Mouse (Mus musculus) ES-E14 (cell line): ENCODE results near the gene Krt8. TPM values are rescaled to one million over a fixed set of nuclear protein-coding genes. Genes with fewer than 3 reads are reported as not detected.

Experiments used
- DNase-seq: peaks from one replicate; pipeline ENCODE4 v3.0.0-alpha.2; 2013; ENCODE audit warnings: low read depth, low spot score
- H3K27ac ChIP-seq: 2 replicates; pipeline ENCODE4 v1.5.1; 2012; ENCODE audit warnings: low read depth, mild to moderate bottlenecking, low read length, moderate library complexity, mixed read lengths; ENCODE audit not compliant: poor library complexity, insufficient read depth, severe bottlenecking
- H3K36me3 ChIP-seq: 2 replicates; pipeline ENCODE4 v1.6.1; 2012; ENCODE audit warnings: mild to moderate bottlenecking, low read length, moderate library complexity, mixed read lengths; ENCODE audit not compliant: control insufficient read depth, poor library complexity, insufficient read depth, severe bottlenecking
- H3K4me1 ChIP-seq, 2 experiments: fragments of 150-350 bp in 1 of 2; sonication (generic) in 1 of 2; 2 replicates each; pipeline ENCODE4 v1.6.1; 2012; ENCODE audit warnings: low read length in 2 of 2, mild to moderate bottlenecking in 1 of 2, mixed read lengths in 1 of 2; ENCODE audit not compliant: control insufficient read depth in 2 of 2, insufficient read depth in 2 of 2, poor library complexity in 1 of 2
- H3K4me3 ChIP-seq, 2 experiments: fragments of 150-350 bp in 1 of 2; sonication (generic) in 1 of 2; 2 replicates each; pipeline ENCODE4 v1.5.1; 2012; ENCODE audit warnings: low read length in 2 of 2, low read depth in 1 of 2, mild to moderate bottlenecking in 1 of 2, mixed read lengths in 1 of 2; ENCODE audit not compliant: insufficient read depth in 1 of 2, poor library complexity in 1 of 2, severe bottlenecking in 1 of 2
- H3K9ac ChIP-seq: 2 replicates; pipeline ENCODE4 v1.6.1; 2012; ENCODE audit warnings: low read depth, mild to moderate bottlenecking, low read length, mixed read lengths; ENCODE audit not compliant: poor library complexity, insufficient read depth, severe bottlenecking
- H3K9me3 ChIP-seq: fragments of 150-350 bp; sonication (generic); 2 replicates; pipeline ENCODE4 v1.6.1; 2012; ENCODE audit warnings: low read depth, mild to moderate bottlenecking, low read length; ENCODE audit not compliant: control insufficient read depth, insufficient read depth
- CHD2 ChIP-seq: IDR thresholded peaks from 2 replicates; pipeline ENCODE4 v1.6.1; 2014; ENCODE audit warnings: mild to moderate bottlenecking, low read depth, low read length, inconsistent platforms
- HCFC1 ChIP-seq: IDR thresholded peaks from 2 replicates; pipeline ENCODE4 v1.6.1; 2012; ENCODE audit warnings: low read length, inconsistent platforms, borderline replicate concordance; ENCODE audit not compliant: insufficient read depth
- MAFK ChIP-seq: IDR thresholded peaks from 2 replicates; pipeline ENCODE4 v1.6.1; 2014; ENCODE audit warnings: mild to moderate bottlenecking, low read depth, low read length, inconsistent platforms; ENCODE audit not compliant: insufficient read depth
- ZC3H11A ChIP-seq: IDR thresholded peaks from 2 replicates; pipeline ENCODE4 v1.6.1; 2012; ENCODE audit warnings: low read depth, mild to moderate bottlenecking, inconsistent platforms, low read length, borderline replicate concordance
- ZNF384 ChIP-seq: IDR thresholded peaks from 2 replicates; pipeline ENCODE4 v1.6.1; 2012; ENCODE audit warnings: low read depth, low read length, inconsistent platforms
- in situ Hi-C, 2 experiments: fragments of 600-800 bp; cut with MboI; formaldehyde crosslinking; loops; one replicate each; pipeline ENCODE4 v1.15.1; 2025; ENCODE audit warnings: low sequenced_read_pairs in 2 of 2, inconsistent platforms in 1 of 2; ENCODE audit not compliant: unreplicated experiment in 2 of 2
- total RNA-seq: library from RNA; depleted of rRNA; stranded (reverse); fragments of 300-350 nt; gene quantifications from 2 replicates; pipeline ENCODE4 v1.2.3, GENCODE M21; 2012; rRNA removed

Krt8 gene
- total RNA-seq, 1 experiment: 451 TPM

- Histone ChIP-seq H3K9me3 (no peaks in the 10 kb centered on the region), H3K4me1 (no peaks in the 10 kb centered on the region), H3K36me3 (no peaks in the 10 kb centered on the region), H3K27ac (no peak within 1 kb of the TSS), H3K4me3 (no peak within 1 kb of the TSS), H3K9ac (no peak within 1 kb of the TSS)
- DNase-seq: no peak
- in situ Hi-C loops: no loop called here
- TF ChIP-seq HCFC1 (no peak), MAFK (no peak), ZNF384 (no peak), ZC3H11A (no peak), CHD2 (no peak)
Measured at GRCm38 (mm10) chr15:101954187-101954586, 50.1 kb downstream of the Krt8 start, which contains the start of gene Krt78. Gene Krt78 (minus strand): TSS chr15:101954287.

- H3K36me3 ChIP-seq: no peaks in the 10 kb centered on the region
- no peak for TF ChIP-seq MAFK
- no peak for TF ChIP-seq ZC3H11A
- no peak for TF ChIP-seq CHD2
- TF ChIP-seq ZNF384: no peak
- no peak for TF ChIP-seq HCFC1
- no peak overlapping the region for H3K9ac ChIP-seq
- DNase-seq: no peak
- H3K4me1 ChIP-seq: no peaks in the 10 kb centered on the region
- no peak overlapping the region for H3K27ac ChIP-seq
- no peaks in the 10 kb centered on the region for H3K9me3 ChIP-seq
- H3K4me3 ChIP-seq: no peak overlapping the region
- in situ Hi-C loops: no loop called here
Measured at GRCm38 (mm10) chr15:101952733-101953474, 51.4 kb downstream of the Krt8 start.

Other genes starting within 250 kb of the Krt8 start
- gene Krt72, start 218.0 kb downstream of the Krt8 start, total RNA-seq: 0.11 TPM in 1 of 2 replicates, not detected in the other
- gene Krt73, start 202.1 kb downstream of the Krt8 start, total RNA-seq: not detected in 2 replicates
- gene Krt2, start 186.3 kb downstream of the Krt8 start, total RNA-seq: not detected in 2 replicates
- gene Krt1, start 153.7 kb downstream of the Krt8 start, total RNA-seq: 0.09 TPM in 1 of 2 replicates, not detected in the other
- gene Krt77, start 134.8 kb downstream of the Krt8 start, total RNA-seq: not detected in 2 replicates
- 0.09 TPM in 1 of 2 replicates, not detected in the other for gene Krt76, start 111.6 kb downstream of the Krt8 start, total RNA-seq
- gene Krt4, start 79.7 kb downstream of the Krt8 start, total RNA-seq: 0.13 TPM in 1 of 2 replicates, not detected in the other
- gene Krt79, start 64.2 kb downstream of the Krt8 start, total RNA-seq: 0.74 and 2.0 TPM in 2 replicates
- 0.09 TPM in 1 of 2 replicates, not detected in the other for gene Krt78, start 50.2 kb downstream of the Krt8 start, total RNA-seq
- 266 and 382 TPM in 2 replicates for gene Krt18, start 23.7 kb upstream of the Krt8 start, total RNA-seq
- 361 and 417 TPM in 2 replicates for gene Eif4b, start 69.3 kb upstream of the Krt8 start, total RNA-seq
- 4.5 and 4.9 TPM in 2 replicates for gene Tns2, start 95.9 kb upstream of the Krt8 start, total RNA-seq
- 22.7 and 34.8 TPM in 2 replicates for gene Spryd3, start 131.8 kb upstream of the Krt8 start, total RNA-seq
- gene Igfbp6, start 139.9 kb upstream of the Krt8 start, total RNA-seq: 4.2 and 7.5 TPM in 2 replicates
- 5.3 and 9.5 TPM in 2 replicates for gene Soat2, start 146.0 kb upstream of the Krt8 start, total RNA-seq
- 97.3 and 98.5 TPM in 2 replicates for gene Zfp740, start 198.8 kb upstream of the Krt8 start, total RNA-seq
- gene Csad, start 200.2 kb upstream of the Krt8 start, total RNA-seq: 47.3 and 51.9 TPM in 2 replicates
- gene Itgb7, start 227.5 kb upstream of the Krt8 start, total RNA-seq: 34.0 and 93.0 TPM in 2 replicates